Comparison of ENCODE assay signal across 8 mouse cellular contexts in the genomic region with DNA sequence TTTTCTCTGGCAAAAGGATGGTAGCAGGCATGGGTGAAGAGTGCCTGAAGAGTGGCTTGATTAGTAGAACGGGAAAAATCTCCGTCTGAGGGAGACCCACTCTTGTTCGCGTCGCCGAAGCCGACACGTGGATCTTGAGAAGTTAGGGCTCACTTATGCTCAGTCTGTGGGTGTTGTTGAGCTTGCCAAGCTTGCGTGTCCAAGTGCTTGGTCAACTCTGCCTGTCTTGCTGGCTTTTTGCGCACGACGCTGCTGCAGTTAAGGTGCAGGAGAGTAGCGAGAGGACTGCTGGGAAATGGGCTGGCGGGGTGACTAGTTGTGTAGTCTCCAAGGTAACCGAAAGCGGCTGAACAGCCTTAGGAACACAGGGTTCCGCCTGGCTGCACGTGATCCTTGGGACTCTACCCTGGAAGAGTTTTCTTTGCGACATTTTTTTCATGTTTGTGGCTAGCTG. TPM values are rescaled to one million over a fixed set of nuclear protein-coding genes. Genes with fewer than 3 reads are reported as not detected.
DNase-seq lines count a peak whose midpoint lies in the region; ATAC-seq and TF ChIP-seq lines count a peak whose summit lies in the region.

No protein-coding gene starts in this region.

- TF ChIP-seq POLR2A in CH12.LX (IDR thresholded peaks at IDR 0.05; ENCODE audit: low read depth, low read length) = peak; percentile 61
- no peak; the same call in 1 of the 2 replicates for TF ChIP-seq POLR2A in testis, adult 2 months (IDR thresholded peaks at IDR 0.05; ENCODE audit: control insufficient read depth, low read depth, low read length)

- 8% methylated on average over 19 of the region's 19 CpGs for WGBS in forebrain, embryonic 11.5 days
- WGBS in heart, embryonic 16.5 days = 5% methylated on average over 19 of the region's 19 CpGs
- WGBS in liver, postnatal 0 days (ENCODE audit: insufficient replicate concordance) = 3% methylated on average over 19 of the region's 19 CpGs
- WGBS in neural tube, embryonic 13.5 days = 7% methylated on average over 19 of the region's 19 CpGs

- H3K36me3 ChIP-seq in CH12.LX (replicated peaks in 1 of 2; ENCODE audit: control insufficient read depth in 1 of 2, insufficient read depth in 1 of 2, low read length in 1 of 2) = peaks cover 7 to 17% of the 10 kb centered on the region in 2 experiments
- no peaks in the 10 kb centered on the region for H3K36me3 ChIP-seq in forebrain, embryonic 11.5 days (ENCODE audit: control insufficient read depth, insufficient read depth, low read length)
- H3K36me3 ChIP-seq in heart, embryonic 16.5 days (ENCODE audit: control insufficient read depth, insufficient read depth) = peaks cover 8% of the 10 kb centered on the region
- peaks cover 7% of the 10 kb centered on the region for H3K36me3 ChIP-seq in liver, postnatal 0 days (replicated peaks; ENCODE audit: insufficient read depth, low read length)
- peaks cover 7% of the 10 kb centered on the region for H3K36me3 ChIP-seq in neural tube, embryonic 13.5 days
- H3K36me3 ChIP-seq in testis, adult 2 months (ENCODE audit: control insufficient read depth, insufficient read depth, low read length) = no peaks in the 10 kb centered on the region

- H3K27me3 ChIP-seq in CH12.LX (replicated peaks) = peaks cover 15% of the 10 kb centered on the region
- no peaks in the 10 kb centered on the region for H3K27me3 ChIP-seq in forebrain, embryonic 11.5 days (ENCODE audit: control insufficient read depth, insufficient read depth, low read length)
- no peaks in the 10 kb centered on the region for H3K27me3 ChIP-seq in heart, embryonic 16.5 days (ENCODE audit: control insufficient read depth, insufficient read depth, low read length)
- H3K27me3 ChIP-seq in liver, postnatal 0 days (ENCODE audit: insufficient read depth, low read length) = no peaks in the 10 kb centered on the region
- no peaks in the 10 kb centered on the region for H3K27me3 ChIP-seq in neural tube, embryonic 13.5 days
- H3K27me3 ChIP-seq in testis, adult 2 months (ENCODE audit: control insufficient read depth, insufficient read depth, low read length) = no peaks in the 10 kb centered on the region

- in situ Hi-C loops in CH12.LX (cut with MboI; ENCODE audit: low pct_ligation_motif_present, low pct_unique_long_range_greater_than_20kb, low sequenced_read_pairs) = loop anchor here (10.0 kb wide), 1 partner anchor 203 kb away; no protein-coding TSS in a partner anchor

- no peaks in the 10 kb centered on the region for H3K9me3 ChIP-seq in CH12.LX (replicated peaks; ENCODE audit: low read length)
- H3K9me3 ChIP-seq in forebrain, embryonic 11.5 days (ENCODE audit: control insufficient read depth, low read length) = no peaks in the 10 kb centered on the region
- no peaks in the 10 kb centered on the region for H3K9me3 ChIP-seq in heart, embryonic 16.5 days (replicated peaks; ENCODE audit: control insufficient read depth, low read length)
- no peaks in the 10 kb centered on the region for H3K9me3 ChIP-seq in liver, postnatal 0 days (ENCODE audit: low read length)
- H3K9me3 ChIP-seq in neural tube, embryonic 13.5 days = no peaks in the 10 kb centered on the region

- peak overlapping the region; percentile 60 for H3K27ac ChIP-seq in CH12.LX (ENCODE audit: insufficient read depth, low read depth)
- H3K27ac ChIP-seq in forebrain, embryonic 11.5 days (ENCODE audit: low read depth, low read length) = no peak overlapping the region
- peak overlapping the region; percentile 95; the same call in 1 of the 2 replicates for H3K27ac ChIP-seq in heart, embryonic 16.5 days (ENCODE audit: low read length)
- peak overlapping the region; percentile 92 for H3K27ac ChIP-seq in liver, postnatal 0 days (ENCODE audit: low read depth)
- H3K27ac ChIP-seq in neural tube, embryonic 13.5 days (replicated peaks) = no peak overlapping the region
- H3K27ac ChIP-seq in testis, adult 2 months (ENCODE audit: control insufficient read depth, insufficient read depth, low read depth, low read length) = peak overlapping the region; percentile 88

- H3K9ac ChIP-seq in CH12.LX (ENCODE audit: insufficient read depth, low read depth) = peak overlapping the region; percentile 42
- peak overlapping the region; percentile 51 for H3K9ac ChIP-seq in forebrain, embryonic 11.5 days (ENCODE audit: low read length)
- peak overlapping the region; percentile 74 for H3K9ac ChIP-seq in heart, embryonic 16.5 days (ENCODE audit: low read length)
- H3K9ac ChIP-seq in liver, postnatal 0 days (replicated peaks) = peak overlapping the region; percentile 63
- peak overlapping the region; percentile 67 for H3K9ac ChIP-seq in neural tube, embryonic 13.5 days

- no peak for TF ChIP-seq RAD21 in CH12.LX (IDR thresholded peaks at IDR 0.05; ENCODE audit: low read depth, low read length)

- H3K79me2 ChIP-seq in CH12.LX (replicated peaks; ENCODE audit: control insufficient read depth, extremely low read depth, insufficient read depth, poor library complexity, severe bottlenecking) = peaks cover 30% of the 10 kb centered on the region

- H3K4me2 ChIP-seq in CH12.LX (ENCODE audit: insufficient read depth, low read depth, poor library complexity, severe bottlenecking) = peak overlapping the region; percentile 80
- H3K4me2 ChIP-seq in forebrain, embryonic 11.5 days (ENCODE audit: low read depth, low read length, severe bottlenecking) = peak overlapping the region; percentile 81
- H3K4me2 ChIP-seq in heart, embryonic 16.5 days (ENCODE audit: low read depth, low read length) = peak overlapping the region; percentile 75
- peak overlapping the region; percentile 88 for H3K4me2 ChIP-seq in liver, postnatal 0 days (ENCODE audit: low read depth, low read length)
- peak overlapping the region; percentile 96 for H3K4me2 ChIP-seq in neural tube, embryonic 13.5 days

- DNase-seq in CH12.LX (ENCODE audit: extremely low read depth) = peak; percentile 74
- peak; percentile 67 for DNase-seq in c-Kit-negative CD71-positive TER-119-positive erythroid progenitor cells, embryonic 14.5 days (ENCODE audit: low read depth, low spot score)
- peak; percentile 72 for DNase-seq in forebrain, embryonic 11.5 days (ENCODE audit: low spot score)
- peak; percentile 85 to 95 for DNase-seq in kidney, postnatal 25 days
- DNase-seq in liver, postnatal 0 days = peak; percentile 80

- TF ChIP-seq EP300 in CH12.LX (IDR thresholded peaks at IDR 0.05; ENCODE audit: low read length) = no peak
- TF ChIP-seq EP300 in liver, postnatal 0 days (IDR thresholded peaks at IDR 0.05; ENCODE audit: low read depth) = peak; percentile 39; the same call in 1 of the 2 replicates

- TF ChIP-seq CTCF in CH12.LX (conservative IDR thresholded peaks at IDR 0.05 in 1 of 2, IDR thresholded peaks at IDR 0.05 in 1 of 2; ENCODE audit: low read depth in 2 of 2, low read length in 2 of 2) = no peak
- TF ChIP-seq CTCF in liver, postnatal 0 days (IDR thresholded peaks at IDR 0.05; ENCODE audit: low read depth) = no peak
- TF ChIP-seq CTCF in testis, adult 2 months (IDR thresholded peaks at IDR 0.05; ENCODE audit: control insufficient read depth, insufficient read depth, insufficient replicate concordance, low read depth, low read length) = no peak

- H3K4me3 ChIP-seq in CH12.LX (replicated peaks in 1 of 3; ENCODE audit: low read depth in 2 of 3, low read length in 2 of 3, poor library complexity in 1 of 3) = peak overlapping the region; percentile 38 to 77 (median 65)
- H3K4me3 ChIP-seq in forebrain, embryonic 11.5 days (ENCODE audit: low read depth, low read length) = peak overlapping the region; percentile 41
- peak overlapping the region; percentile 65 for H3K4me3 ChIP-seq in heart, embryonic 16.5 days (ENCODE audit: low read length)
- H3K4me3 ChIP-seq in liver, postnatal 0 days (ENCODE audit: low read depth, low read length) = peak overlapping the region; percentile 49
- peak overlapping the region; percentile 51 for H3K4me3 ChIP-seq in neural tube, embryonic 13.5 days
- H3K4me3 ChIP-seq in testis, adult 2 months (ENCODE audit: control insufficient read depth, low read depth, low read length) = peak overlapping the region; percentile 88

- ATAC-seq in forebrain, embryonic 11.5 days (replicated peaks; ENCODE audit: low FRiP score) = peak; percentile 64; the same call in 1 of the 2 replicates
- no peak for ATAC-seq in heart, embryonic 16.5 days (replicated peaks; ENCODE audit: extremely low read depth, insufficient read depth, low FRiP score)
- peak; percentile 70 for ATAC-seq in liver, postnatal 0 days
- ATAC-seq in neural tube, embryonic 13.5 days (ENCODE audit: low read depth) = no peak

- dilution Hi-C loops in CH12.LX (cut with MboI; ENCODE audit: extremely low pct_ligation_motif_present, extremely low pct_unique_long_range_greater_than_20kb, low sequenced_read_pairs) = no loop called here

- H3K4me1 ChIP-seq in CH12.LX (ENCODE audit: control insufficient read depth in 1 of 2, insufficient read depth in 2 of 2) = peaks cover 0 to 39% of the 10 kb centered on the region in 2 experiments; a peak in 2 of 4 replicates
- peaks cover 7% of the 10 kb centered on the region; the same call in 1 of the 2 replicates for H3K4me1 ChIP-seq in forebrain, embryonic 11.5 days (replicated peaks; ENCODE audit: control insufficient read depth, insufficient read depth, low read length)
- H3K4me1 ChIP-seq in heart, embryonic 16.5 days (ENCODE audit: control insufficient read depth, insufficient read depth, low read length) = peaks cover 17% of the 10 kb centered on the region
- peaks cover 24% of the 10 kb centered on the region for H3K4me1 ChIP-seq in liver, postnatal 0 days (ENCODE audit: insufficient read depth)
- H3K4me1 ChIP-seq in neural tube, embryonic 13.5 days (replicated peaks) = peaks cover 27% of the 10 kb centered on the region
- peaks cover 7% of the 10 kb centered on the region for H3K4me1 ChIP-seq in testis, adult 2 months (ENCODE audit: control insufficient read depth, insufficient read depth, low read length)

TF ChIP-seq in CH12.LX, 34 proteins besides CTCF, POLR2A, EP300 and RAD21 (continues in another document):
- 0 out of 2 replicates have a peak, but pooled peaks have one; percentile 37 for TF ChIP-seq TBP (conservative IDR thresholded peaks at IDR 0.05; ENCODE audit: low read depth, low read length)
- no peak for TF ChIP-seq ELF1 (IDR thresholded peaks at IDR 0.05; ENCODE audit: low read depth, low read length)
- no peak for TF ChIP-seq MEF2A (IDR thresholded peaks at IDR 0.05; ENCODE audit: borderline replicate concordance, low read depth, low read length)
- TF ChIP-seq HCFC1 (IDR thresholded peaks at IDR 0.05; ENCODE audit: low read depth, low read length) = no peak
- no peak for TF ChIP-seq KAT2A (IDR thresholded peaks at IDR 0.05; ENCODE audit: insufficient replicate concordance, low read length)

RNA-seq across cellular contexts. Expression of a gene that starts 1.1 kb away (rescaled TPM):
- total RNA-seq in CH12.LX (2012; rRNA removed) = 30.1 and 34.0 TPM in 2 replicates
- 21.8 and 23.9 TPM in 2 replicates for total RNA-seq in CH12.LX (2014; rRNA removed)
- 25.8 and 37.5 TPM in 2 replicates for polyA plus RNA-seq in CH12.LX (2012; ENCODE audit: insufficient read length, low read depth)
- 34.3 and 43.3 TPM in 2 replicates for polyA plus RNA-seq in forebrain, embryonic 11.5 days (2014; fragmentation: Nextera tagmentation; extraction: Ambion mirVana)
- 14.9 and 17.8 TPM in 2 replicates for polyA plus RNA-seq in heart, embryonic 16.5 days (2015; fragmentation: Nextera tagmentation; extraction: Ambion mirVana)
- polyA plus RNA-seq in liver, postnatal 0 days (2015; fragmentation: Nextera tagmentation; extraction: Ambion mirVana) = 4.3 and 4.6 TPM in 2 replicates
- 25.9 and 27.8 TPM in 2 replicates for polyA plus RNA-seq in neural tube, embryonic 13.5 days (2015; fragmentation: Nextera tagmentation; extraction: Ambion mirVana)
- 17.5 and 20.3 TPM in 2 replicates for polyA plus RNA-seq in testis, adult 2 months (2012; rRNA removed)

Comparison
In these comparisons a context has a peak if more than half of its experiments do, and no peak if none do; other contexts are left out.
1. H3K27ac ChIP-seq: peak in CH12.LX (single experiment), heart, embryonic 16.5 days (single experiment), liver, postnatal 0 days (single experiment) and testis, adult 2 months (single experiment); none in forebrain, embryonic 11.5 days (single experiment) and neural tube, embryonic 13.5 days (single experiment).
2. ATAC-seq: peak in forebrain, embryonic 11.5 days (single experiment) and liver, postnatal 0 days (single experiment); none in heart, embryonic 16.5 days (single experiment) and neural tube, embryonic 13.5 days (single experiment).
3. Peak in every context shown above with its lines, with median percentiles within 50 percentile points of each other: DNase-seq, H3K4me2 ChIP-seq, H3K4me3 ChIP-seq and H3K9ac ChIP-seq.